Mouse (Mus musculus): ENCODE measurements around the gene Mc3r. TPM values are rescaled to one million over a fixed set of nuclear protein-coding genes. Genes with fewer than 3 reads are reported as not detected.

The Mc3r gene
- polyA plus RNA-seq, 1 experiment from 2014 or later: not detected

GRCm38 (mm10) chr2:172257471-172258065 is 9.3 kb downstream of the Mc3r start:
- Histone ChIP-seq H3K4me1 (0 out of 2 replicates have a peak, but pooled peaks cover 2% of the 10 kb centered on the region), H3K36me3 (no peaks in the 10 kb centered on the region), H3K4me3 (replicated peaks) (no peak overlapping the region), H3K4me2 (no peak overlapping the region), H3K27ac (no peak overlapping the region), H3K9ac (no peak overlapping the region), H3K9me3 (replicated peaks) (no peaks in the 10 kb centered on the region), H3K27me3 (no peaks in the 10 kb centered on the region)
- 18% methylated on average over 11 of the region's 12 CpGs for WGBS
- no peak for ATAC-seq (replicated peaks; ENCODE audit: low FRiP score)

- WGBS: 76% methylated on average over 5 of the region's 5 CpGs
- no peak overlapping the region for H3K4me3 ChIP-seq (replicated peaks)
- H3K4me2 ChIP-seq: no peak overlapping the region
- no peak overlapping the region for H3K27ac ChIP-seq
- H3K27me3 ChIP-seq: no peaks in the 10 kb centered on the region
- 0 out of 2 replicates have a peak, but pooled peaks cover 2% of the 10 kb centered on the region for H3K4me1 ChIP-seq
- ATAC-seq (replicated peaks; ENCODE audit: low FRiP score): peak; percentile 85
- H3K36me3 ChIP-seq: no peaks in the 10 kb centered on the region
- no peak overlapping the region for H3K9ac ChIP-seq
- no peaks in the 10 kb centered on the region for H3K9me3 ChIP-seq (replicated peaks)
Observed at GRCm38 (mm10) chr2:172260064-172260463, 11.8 kb downstream of the Mc3r start.

- 0 out of 2 replicates have a peak, but pooled peaks have one; percentile 36 for ATAC-seq (replicated peaks; ENCODE audit: low FRiP score)
- Histone ChIP-seq H3K4me2 (no peak overlapping the region), H3K4me3 (replicated peaks) (no peak overlapping the region), H3K36me3 (no peaks in the 10 kb centered on the region), H3K9ac (no peak overlapping the region), H3K4me1 (0 out of 2 replicates have a peak, but pooled peaks cover 2% of the 10 kb centered on the region), H3K9me3 (replicated peaks) (no peaks in the 10 kb centered on the region), H3K27me3 (no peaks in the 10 kb centered on the region), H3K27ac (no peak overlapping the region)
- WGBS: 74% methylated on average over 4 of the region's 4 CpGs
Observed at GRCm38 (mm10) chr2:172261441-172261840, 13.1 kb downstream of the Mc3r start.

- Histone ChIP-seq H3K4me3 (replicated peaks) (no peak overlapping the region), H3K4me1 (no peaks in the 10 kb centered on the region), H3K9me3 (replicated peaks) (no peaks in the 10 kb centered on the region), H3K4me2 (no peak overlapping the region), H3K36me3 (no peaks in the 10 kb centered on the region), H3K9ac (no peak overlapping the region), H3K27me3 (no peaks in the 10 kb centered on the region), H3K27ac (no peak overlapping the region)
- ATAC-seq (replicated peaks; ENCODE audit: low FRiP score): no peak
- 93% methylated on average over 6 of the region's 6 CpGs for WGBS
Observed at GRCm38 (mm10) chr2:172263216-172263615, 14.9 kb downstream of the Mc3r start.

- 89% methylated on average over 11 of the region's 11 CpGs for WGBS
- no peaks in the 10 kb centered on the region for H3K36me3 ChIP-seq
- no peak overlapping the region for H3K27ac ChIP-seq
- no peaks in the 10 kb centered on the region for H3K9me3 ChIP-seq (replicated peaks)
- H3K4me1 ChIP-seq: no peaks in the 10 kb centered on the region
- no peak overlapping the region for H3K4me2 ChIP-seq
- H3K9ac ChIP-seq: no peak overlapping the region
- H3K27me3 ChIP-seq: no peaks in the 10 kb centered on the region
- H3K4me3 ChIP-seq (replicated peaks): no peak overlapping the region
- no peak for ATAC-seq (replicated peaks; ENCODE audit: low FRiP score)
Observed at GRCm38 (mm10) chr2:172269907-172270306, 21.6 kb downstream of the Mc3r start.

- Histone ChIP-seq H3K27ac (no peak overlapping the region), H3K4me1 (no peaks in the 10 kb centered on the region), H3K9me3 (replicated peaks) (no peaks in the 10 kb centered on the region), H3K9ac (no peak overlapping the region), H3K4me3 (replicated peaks) (no peak overlapping the region), H3K36me3 (no peaks in the 10 kb centered on the region), H3K27me3 (no peaks in the 10 kb centered on the region), H3K4me2 (no peak overlapping the region)
- ATAC-seq (replicated peaks; ENCODE audit: low FRiP score): no peak
- 56% methylated on average over 9 of the region's 9 CpGs for WGBS
Observed at GRCm38 (mm10) chr2:172270485-172270944, 22.2 kb downstream of the Mc3r start.

GRCm38 (mm10) chr2:172270974-172271697 is 22.8 kb downstream of the Mc3r start:
- H3K36me3 ChIP-seq: no peaks in the 10 kb centered on the region
- H3K9ac ChIP-seq: no peak overlapping the region
- H3K4me3 ChIP-seq (replicated peaks): no peak overlapping the region
- H3K27me3 ChIP-seq: no peaks in the 10 kb centered on the region
- H3K4me1 ChIP-seq: no peaks in the 10 kb centered on the region
- WGBS: 74% methylated on average over 12 of the region's 12 CpGs
- H3K27ac ChIP-seq: no peak overlapping the region
- no peak for ATAC-seq (replicated peaks; ENCODE audit: low FRiP score)
- no peak overlapping the region for H3K4me2 ChIP-seq
- H3K9me3 ChIP-seq (replicated peaks): no peaks in the 10 kb centered on the region

- Histone ChIP-seq H3K27ac (no peak overlapping the region), H3K4me1 (no peaks in the 10 kb centered on the region)
- no peak for ATAC-seq (replicated peaks; ENCODE audit: low FRiP score)
Observed at GRCm38 (mm10) chr2:172274662-172275061, 26.4 kb downstream of the Mc3r start.

GRCm38 (mm10) chr2:172276155-172276554 is 27.9 kb downstream of the Mc3r start:
- ATAC-seq (replicated peaks; ENCODE audit: low FRiP score): no peak
- no peaks in the 10 kb centered on the region for H3K4me1 ChIP-seq
- no peak overlapping the region for H3K27ac ChIP-seq
- no peaks in the 10 kb centered on the region for H3K27me3 ChIP-seq
- H3K36me3 ChIP-seq: no peaks in the 10 kb centered on the region
- H3K4me2 ChIP-seq: no peak overlapping the region
- H3K9ac ChIP-seq: no peak overlapping the region
- WGBS: 62% methylated on average over 5 of the region's 5 CpGs
- no peak overlapping the region for H3K4me3 ChIP-seq (replicated peaks)
- no peaks in the 10 kb centered on the region for H3K9me3 ChIP-seq (replicated peaks)

More at GRCm38 (mm10) chr2:172274662-172275061, 26.4 kb downstream of the Mc3r start:
- Histone ChIP-seq H3K9ac (no peak overlapping the region), H3K36me3 (no peaks in the 10 kb centered on the region), H3K4me3 (replicated peaks) (no peak overlapping the region), H3K27me3 (no peaks in the 10 kb centered on the region), H3K4me2 (no peak overlapping the region), H3K9me3 (replicated peaks) (no peaks in the 10 kb centered on the region)
- 81% methylated on average over 8 of the region's 8 CpGs for WGBS

- Histone ChIP-seq H3K4me1 (no peaks in the 10 kb centered on the region), H3K36me3 (no peaks in the 10 kb centered on the region), H3K27me3 (no peaks in the 10 kb centered on the region), H3K4me3 (replicated peaks) (no peak overlapping the region), H3K4me2 (no peak overlapping the region), H3K27ac (no peak overlapping the region), H3K9ac (no peak overlapping the region), H3K9me3 (replicated peaks) (no peaks in the 10 kb centered on the region)
- no peak for ATAC-seq (replicated peaks; ENCODE audit: low FRiP score)
- WGBS: 85% methylated on average over 3 of the region's 3 CpGs
Observed at GRCm38 (mm10) chr2:172278979-172279378, 30.7 kb downstream of the Mc3r start.

- H3K4me1 ChIP-seq: no peaks in the 10 kb centered on the region
- no peak overlapping the region for H3K4me2 ChIP-seq
- H3K36me3 ChIP-seq: no peaks in the 10 kb centered on the region
- H3K9ac ChIP-seq: no peak overlapping the region
- H3K27ac ChIP-seq: no peak overlapping the region
- H3K9me3 ChIP-seq (replicated peaks): no peaks in the 10 kb centered on the region
- no peak overlapping the region for H3K4me3 ChIP-seq (replicated peaks)
- WGBS: 65% methylated on average over 19 of the region's 19 CpGs
- no peaks in the 10 kb centered on the region for H3K27me3 ChIP-seq
- ATAC-seq (replicated peaks; ENCODE audit: low FRiP score): no peak
Observed at GRCm38 (mm10) chr2:172282071-172282710, 33.9 kb downstream of the Mc3r start.

- Histone ChIP-seq H3K36me3 (no peaks in the 10 kb centered on the region), H3K9me3 (replicated peaks) (no peaks in the 10 kb centered on the region), H3K4me2 (no peak overlapping the region), H3K4me1 (no peaks in the 10 kb centered on the region), H3K27ac (no peak overlapping the region), H3K9ac (no peak overlapping the region), H3K4me3 (replicated peaks) (no peak overlapping the region), H3K27me3 (no peaks in the 10 kb centered on the region)
- ATAC-seq (replicated peaks; ENCODE audit: low FRiP score): no peak
- WGBS: 87% methylated on average over 1 of the region's 1 CpGs
Observed at GRCm38 (mm10) chr2:172287715-172288114, 39.4 kb downstream of the Mc3r start.

All from kidney, embryonic 15.5 days (tissue).